Mouse (Mus musculus): ENCODE data around the gene Rsrc2.

GRCm38 (mm10) chr5:123700625-123701024 is 48.6 kb downstream of the Rsrc2 start:
- TF ChIP-seq HCFC1 (IDR thresholded peaks at IDR 0.05; ENCODE audit: borderline replicate concordance, insufficient read depth, low read length) (no peak), MAFK (IDR thresholded peaks at IDR 0.05; ENCODE audit: insufficient read depth, low read depth, low read length) (no peak), CHD2 (IDR thresholded peaks at IDR 0.05; ENCODE audit: low read depth, low read length) (no peak), ZC3H11A (IDR thresholded peaks at IDR 0.05; ENCODE audit: borderline replicate concordance, low read depth, low read length) (no peak), ZNF384 (IDR thresholded peaks at IDR 0.05; ENCODE audit: low read depth, low read length) (no peak)

Data from ES-E14 (cell line).